Mouse (Mus musculus): ENCODE results near the gene Slc22a4. TPM values are rescaled to one million over a fixed set of nuclear protein-coding genes. Genes with fewer than 3 reads are reported as not detected.
A peak's percentile ranks its signal among the peaks of the same experiment; 100 is the strongest.
"Not testable (repeated sequence)": the region's sequence is repeated elsewhere in the genome, so short reads cannot be mapped to it uniquely, and the experiment has no call there.

The Slc22a4 gene
- polyA plus RNA-seq, 1 experiment from 2014 or later, result 7.2 TPM

DNA sequence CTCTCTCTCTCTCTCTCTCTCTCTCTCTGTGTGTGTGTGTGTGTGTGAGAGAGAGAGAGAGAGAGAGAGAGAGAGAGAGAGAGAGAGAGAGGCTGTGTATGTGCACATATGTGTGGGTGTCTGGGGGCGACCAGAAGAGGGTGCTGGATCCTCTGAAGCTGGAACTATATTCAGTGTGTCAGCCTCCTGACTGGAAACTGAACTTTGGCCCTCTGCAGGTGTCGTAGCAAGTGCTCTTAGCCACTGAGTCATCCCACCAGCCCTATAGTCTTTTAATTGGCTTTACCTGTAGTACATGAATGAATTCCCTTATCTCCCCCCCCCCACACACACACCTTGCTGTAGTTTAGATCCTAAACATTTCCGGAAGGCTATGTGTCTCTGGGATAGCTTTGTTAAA lies 5.0 kb upstream of the Slc22a4 start:
- not testable (repeated sequence) for H3K27ac ChIP-seq (ENCODE audit: low read depth, low read length); ATAC-seq; H3K9ac ChIP-seq (ENCODE audit: low read depth, low read length); H3K36me3 ChIP-seq (ENCODE audit: control insufficient read depth, insufficient read depth, low read length); H3K27me3 ChIP-seq (replicated peaks; ENCODE audit: control insufficient read depth, insufficient read depth, low read length); H3K4me1 ChIP-seq (ENCODE audit: control insufficient read depth, insufficient read depth, low read depth, low read length); H3K4me3 ChIP-seq (ENCODE audit: low read length); H3K4me2 ChIP-seq (ENCODE audit: low read length); H3K9me3 ChIP-seq (ENCODE audit: control insufficient read depth, low read length)
- 100% methylated on average over 1 of the region's 3 CpGs for WGBS

DNA sequence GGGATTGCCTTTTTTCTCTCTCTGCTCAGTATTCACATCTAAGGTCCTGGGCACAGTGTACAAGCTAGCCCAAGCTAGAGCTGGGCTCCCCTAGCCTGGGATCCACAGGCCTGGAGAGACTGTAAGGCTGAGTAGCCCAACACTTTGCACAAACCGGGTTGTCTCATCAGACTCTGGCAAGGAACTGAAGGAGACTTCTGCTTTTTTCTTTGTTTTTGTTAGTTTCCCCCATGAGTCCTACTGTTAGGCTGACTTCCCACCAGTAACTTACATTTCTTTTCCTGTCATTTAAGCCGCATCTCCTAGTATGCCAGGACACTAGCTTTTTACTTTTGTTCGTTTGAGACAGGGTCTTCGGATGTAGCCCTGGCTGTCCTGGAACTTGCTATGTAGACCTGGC lies 1.1 kb upstream of the Slc22a4 start:
- no peak overlapping the region for H3K27ac ChIP-seq (ENCODE audit: low read depth, low read length)
- no peaks in the 10 kb centered on the region for H3K9me3 ChIP-seq (ENCODE audit: control insufficient read depth, low read length)
- peak overlapping the region; percentile 96 for H3K4me2 ChIP-seq (ENCODE audit: low read length)
- peak; percentile 37; the same call in 1 of the 2 replicates for ATAC-seq
- H3K4me3 ChIP-seq (ENCODE audit: low read length), result peak overlapping the region; percentile 59
- WGBS, result 72% methylated on average over 4 of the region's 4 CpGs
- H3K36me3 ChIP-seq (ENCODE audit: control insufficient read depth, insufficient read depth, low read length), result no peaks in the 10 kb centered on the region
- peaks cover 12% of the 10 kb centered on the region for H3K4me1 ChIP-seq (ENCODE audit: control insufficient read depth, insufficient read depth, low read depth, low read length)
- peak overlapping the region; percentile 83; the same call in 1 of the 2 replicates for H3K9ac ChIP-seq (ENCODE audit: low read depth, low read length)
- H3K27me3 ChIP-seq (replicated peaks; ENCODE audit: control insufficient read depth, insufficient read depth, low read length), result no peaks in the 10 kb centered on the region

DNA sequence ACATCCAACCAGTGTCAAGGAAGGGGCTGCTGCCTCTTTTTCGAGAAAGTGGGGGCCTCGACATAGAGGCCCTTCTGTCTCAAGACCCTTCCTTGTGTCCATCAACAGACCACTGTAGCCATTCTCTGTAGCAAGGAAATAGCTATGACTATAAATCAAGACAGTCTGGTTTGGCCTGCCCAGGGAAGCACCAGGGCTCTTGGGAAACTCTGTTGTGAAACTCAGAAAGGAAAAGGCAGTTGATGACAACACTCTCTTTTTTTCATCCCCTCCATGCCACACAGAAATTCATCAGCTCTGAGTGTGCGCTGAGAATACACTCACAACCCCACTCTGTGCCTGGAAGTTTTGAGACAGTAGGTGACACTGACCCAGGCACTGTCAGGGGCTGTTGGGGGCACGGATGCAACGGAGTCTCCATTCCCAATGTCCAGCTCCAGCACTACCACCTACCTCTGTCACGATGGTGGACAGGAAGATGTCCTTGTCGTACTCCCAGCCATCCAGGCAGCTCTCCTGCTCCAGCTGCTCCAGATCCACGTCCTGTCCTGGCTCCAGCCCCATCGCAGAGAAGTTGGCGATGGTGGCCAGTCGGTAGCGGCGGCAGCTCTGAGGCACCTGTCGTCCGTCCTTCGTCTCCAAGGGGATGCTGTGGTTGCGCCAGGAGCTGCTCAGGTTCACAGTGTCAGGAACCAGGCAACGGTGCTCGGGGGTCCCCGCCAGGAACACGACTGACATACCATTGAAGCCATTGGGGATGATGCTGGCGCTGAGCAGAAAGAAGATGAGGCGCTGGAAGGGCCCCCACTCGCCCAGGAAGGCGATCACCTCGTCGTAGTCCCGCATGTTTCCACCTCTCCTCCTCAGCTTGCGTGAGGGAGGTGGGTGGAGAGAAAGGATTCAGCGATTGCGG lies 503 bp downstream of the Slc22a4 start:
- H3K27me3 ChIP-seq (replicated peaks; ENCODE audit: control insufficient read depth, insufficient read depth, low read length), result no peaks in the 10 kb centered on the region
- peak overlapping the region; percentile 83 for H3K9ac ChIP-seq (ENCODE audit: low read depth, low read length)
- H3K4me3 ChIP-seq (ENCODE audit: low read length), result peak overlapping the region; percentile 59
- 20% methylated on average over 28 of the region's 31 CpGs for WGBS
- no peaks in the 10 kb centered on the region for H3K9me3 ChIP-seq (ENCODE audit: control insufficient read depth, low read length)
- H3K27ac ChIP-seq (ENCODE audit: low read depth, low read length), result peak overlapping the region; percentile 31; the same call in 1 of the 2 replicates
- no peaks in the 10 kb centered on the region for H3K36me3 ChIP-seq (ENCODE audit: control insufficient read depth, insufficient read depth, low read length)
- peak overlapping the region; percentile 96 for H3K4me2 ChIP-seq (ENCODE audit: low read length)
- ATAC-seq, result peak; percentile 57
- peaks cover 12% of the 10 kb centered on the region for H3K4me1 ChIP-seq (ENCODE audit: control insufficient read depth, insufficient read depth, low read depth, low read length)

DNA sequence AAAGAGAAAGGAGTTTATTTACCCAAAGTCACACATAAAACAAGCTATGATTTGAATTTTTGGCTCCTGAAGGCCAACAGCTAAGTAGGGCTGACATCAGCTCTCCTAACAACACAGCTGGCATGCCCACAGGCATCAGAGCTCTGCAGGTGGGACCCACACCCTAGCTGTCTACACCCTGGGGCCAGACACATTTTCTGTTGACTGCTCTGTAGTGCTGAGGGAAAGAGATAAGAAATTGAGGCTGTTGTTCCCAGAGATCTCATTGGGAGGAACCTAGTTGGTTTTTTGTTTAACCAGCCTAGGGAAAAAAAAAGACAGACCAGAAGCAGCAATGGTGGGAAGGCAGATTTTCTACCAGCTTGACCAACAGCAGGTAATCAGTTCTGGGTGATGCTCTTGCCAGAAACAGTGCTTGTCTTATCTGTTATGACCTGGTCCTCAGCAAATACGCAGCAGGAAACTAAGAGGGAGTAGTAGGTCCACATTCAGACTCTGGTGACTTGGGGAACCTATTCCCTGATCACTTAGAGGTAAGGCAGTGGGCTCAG lies 1.3 kb downstream of the Slc22a4 start:
- Histone ChIP-seq H3K4me1 (ENCODE audit: control insufficient read depth, insufficient read depth, low read depth, low read length) (peaks cover 12% of the 10 kb centered on the region), H3K4me3 (ENCODE audit: low read length) (no peak overlapping the region), H3K27ac (ENCODE audit: low read depth, low read length) (no peak overlapping the region), H3K36me3 (ENCODE audit: control insufficient read depth, insufficient read depth, low read length) (no peaks in the 10 kb centered on the region), H3K9me3 (ENCODE audit: control insufficient read depth, low read length) (no peaks in the 10 kb centered on the region), H3K27me3 (replicated peaks; ENCODE audit: control insufficient read depth, insufficient read depth, low read length) (no peaks in the 10 kb centered on the region), H3K9ac (ENCODE audit: low read depth, low read length) (no peak overlapping the region; the same call in 1 of the 2 replicates), H3K4me2 (ENCODE audit: low read length) (peak overlapping the region; percentile 96)
- 78% methylated on average over 1 of the region's 1 CpGs for WGBS
- ATAC-seq, result no peak

DNA sequence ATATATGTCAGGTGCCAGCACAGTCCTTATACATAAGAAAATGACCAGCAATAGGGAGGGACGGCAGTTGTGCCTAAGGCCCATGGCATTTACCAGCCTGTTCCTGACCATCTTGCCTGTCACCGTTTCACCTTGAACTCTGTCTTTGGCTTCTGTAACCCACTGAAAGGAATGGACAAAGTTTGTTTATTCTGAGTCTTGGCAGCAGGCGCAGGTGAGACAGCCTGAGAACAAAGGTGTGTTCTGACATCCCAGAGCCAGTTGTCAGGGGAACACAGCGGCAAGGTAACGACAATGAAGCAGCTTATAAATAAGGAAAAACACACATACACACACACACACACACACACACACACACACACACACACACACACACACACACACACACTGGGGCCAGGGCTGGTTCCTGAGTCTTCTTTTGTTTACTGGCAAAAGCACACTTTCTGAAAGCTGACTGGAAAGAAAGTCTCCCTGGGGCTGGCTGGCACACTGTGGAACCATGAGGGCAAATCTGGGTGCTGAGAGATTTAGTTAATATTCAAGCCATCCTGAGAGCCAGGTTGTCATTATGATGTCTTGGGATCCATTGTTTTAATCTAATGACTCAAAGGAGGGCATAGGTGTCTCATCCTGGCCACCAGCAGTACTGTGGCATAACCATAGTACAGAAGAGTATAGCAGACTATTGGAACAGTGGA lies 6.3 kb downstream of the Slc22a4 start:
- Histone ChIP-seq H3K27me3 (replicated peaks; ENCODE audit: control insufficient read depth, insufficient read depth, low read length) (no peaks in the 10 kb centered on the region), H3K4me2 (ENCODE audit: low read length) (no peak overlapping the region), H3K9ac (ENCODE audit: low read depth, low read length) (no peak overlapping the region), H3K4me1 (ENCODE audit: control insufficient read depth, insufficient read depth, low read depth, low read length) (peaks cover under 1% of the 10 kb centered on the region; the same call in 1 of the 2 replicates), H3K9me3 (ENCODE audit: control insufficient read depth, low read length) (no peaks in the 10 kb centered on the region), H3K4me3 (ENCODE audit: low read length) (no peak overlapping the region), H3K27ac (ENCODE audit: low read depth, low read length) (no peak overlapping the region), H3K36me3 (ENCODE audit: control insufficient read depth, insufficient read depth, low read length) (no peaks in the 10 kb centered on the region)
- ATAC-seq, result no peak
- WGBS, result 81% methylated on average over 5 of the region's 5 CpGs

DNA sequence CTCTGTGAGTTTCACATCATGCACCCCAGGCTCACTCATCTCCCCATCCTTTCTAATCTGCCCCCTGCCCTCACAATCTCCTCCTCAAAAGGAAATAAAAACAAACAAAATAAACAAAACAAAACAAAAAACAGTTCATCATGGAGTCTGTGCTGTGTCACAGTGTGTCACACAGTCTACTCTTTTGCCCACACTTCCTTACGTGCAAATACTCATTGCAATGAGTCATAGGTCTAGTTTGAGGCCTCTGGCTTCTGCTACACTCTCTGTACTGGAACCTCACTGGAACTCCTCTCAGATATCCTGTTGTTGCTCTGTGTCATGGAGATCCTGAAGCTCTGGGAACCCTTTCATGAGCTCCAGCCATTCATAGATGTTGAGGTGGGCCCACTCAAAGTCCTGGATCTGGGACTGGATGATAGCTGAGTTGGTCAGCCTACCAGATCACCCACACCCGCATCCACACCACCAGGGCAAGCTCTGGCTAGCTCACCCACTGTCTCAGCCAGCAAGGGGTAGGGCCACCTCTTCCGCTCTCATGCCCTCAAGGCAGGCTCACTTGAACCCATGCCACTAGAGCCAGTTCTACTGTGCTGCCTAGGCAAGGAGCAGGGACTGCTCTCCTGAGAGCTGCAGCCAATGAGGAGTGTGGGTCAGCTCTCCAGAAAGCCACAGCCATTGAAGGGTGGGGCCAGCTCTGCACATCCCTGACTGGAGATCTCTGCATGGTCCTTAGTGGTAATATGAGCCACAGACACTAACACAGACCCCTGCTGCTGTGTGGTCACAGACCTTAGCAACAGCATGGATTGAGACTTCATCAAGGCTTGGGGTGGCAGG lies 8.8 kb downstream of the Slc22a4 start:
- 81% methylated on average over 3 of the region's 3 CpGs for WGBS
- no peak for ATAC-seq
- Histone ChIP-seq H3K4me2 (ENCODE audit: low read length) (no peak overlapping the region), H3K27me3 (replicated peaks; ENCODE audit: control insufficient read depth, insufficient read depth, low read length) (no peaks in the 10 kb centered on the region), H3K27ac (ENCODE audit: low read depth, low read length) (no peak overlapping the region), H3K9me3 (ENCODE audit: control insufficient read depth, low read length) (no peaks in the 10 kb centered on the region), H3K36me3 (ENCODE audit: control insufficient read depth, insufficient read depth, low read length) (no peaks in the 10 kb centered on the region), H3K4me3 (ENCODE audit: low read length) (no peak overlapping the region), H3K4me1 (ENCODE audit: control insufficient read depth, insufficient read depth, low read depth, low read length) (no peaks in the 10 kb centered on the region), H3K9ac (ENCODE audit: low read depth, low read length) (no peak overlapping the region)

DNA sequence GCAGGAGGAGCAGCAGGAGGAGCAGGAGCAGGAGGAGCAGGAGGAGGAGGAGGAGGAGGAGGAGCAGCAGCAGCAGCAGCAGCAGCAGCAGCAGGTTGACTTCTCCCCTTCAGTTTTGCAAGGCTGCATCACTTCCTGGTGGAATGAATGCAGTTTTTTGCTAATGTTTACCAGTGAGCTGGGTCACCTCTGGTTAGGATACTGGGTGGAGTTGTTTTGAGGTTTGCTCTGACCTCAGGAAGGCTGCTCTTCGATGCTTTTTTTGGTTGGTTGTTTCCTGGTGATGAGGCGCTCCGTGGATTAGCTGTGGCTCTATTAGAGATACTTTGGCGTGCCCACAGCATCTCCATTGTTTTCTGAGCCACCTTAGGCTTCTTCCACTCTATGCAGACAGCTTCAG lies 10.3 kb downstream of the Slc22a4 start:
- WGBS, result 78% methylated on average over 4 of the region's 4 CpGs
- no peaks in the 10 kb centered on the region for H3K4me1 ChIP-seq (ENCODE audit: control insufficient read depth, insufficient read depth, low read depth, low read length)
- H3K36me3 ChIP-seq (ENCODE audit: control insufficient read depth, insufficient read depth, low read length), result no peaks in the 10 kb centered on the region
- ATAC-seq, result no peak
- H3K27me3 ChIP-seq (replicated peaks; ENCODE audit: control insufficient read depth, insufficient read depth, low read length), result no peaks in the 10 kb centered on the region
- no peak overlapping the region for H3K27ac ChIP-seq (ENCODE audit: low read depth, low read length)
- H3K4me3 ChIP-seq (ENCODE audit: low read length), result no peak overlapping the region
- no peak overlapping the region for H3K4me2 ChIP-seq (ENCODE audit: low read length)
- H3K9me3 ChIP-seq (ENCODE audit: control insufficient read depth, low read length), result no peaks in the 10 kb centered on the region
- no peak overlapping the region for H3K9ac ChIP-seq (ENCODE audit: low read depth, low read length)

DNA sequence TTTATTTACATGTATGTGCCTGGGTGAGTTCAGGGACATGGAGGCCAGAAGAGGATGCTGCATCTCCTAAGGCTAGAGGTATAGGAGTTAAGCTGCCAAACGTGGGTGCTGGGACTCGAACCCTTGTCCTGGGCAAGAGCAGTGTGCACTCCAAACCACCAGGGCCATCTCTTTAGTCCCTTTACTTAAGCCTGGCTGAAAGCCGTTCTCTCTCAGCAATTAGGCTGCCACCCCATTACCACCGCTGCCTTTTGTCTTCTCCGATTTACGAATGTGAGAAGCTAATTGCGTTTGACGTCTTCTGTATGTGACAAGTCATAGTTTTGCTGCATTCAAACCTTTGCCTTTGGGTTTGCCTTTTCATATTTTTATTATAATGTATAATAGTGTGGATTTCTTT lies 11.8 kb downstream of the Slc22a4 start:
- Histone ChIP-seq H3K27ac (ENCODE audit: low read depth, low read length) (no peak overlapping the region), H3K4me3 (ENCODE audit: low read length) (no peak overlapping the region), H3K4me2 (ENCODE audit: low read length) (no peak overlapping the region), H3K4me1 (ENCODE audit: control insufficient read depth, insufficient read depth, low read depth, low read length) (no peaks in the 10 kb centered on the region), H3K36me3 (ENCODE audit: control insufficient read depth, insufficient read depth, low read length) (no peaks in the 10 kb centered on the region), H3K9me3 (ENCODE audit: control insufficient read depth, low read length) (no peaks in the 10 kb centered on the region), H3K9ac (ENCODE audit: low read depth, low read length) (no peak overlapping the region), H3K27me3 (replicated peaks; ENCODE audit: control insufficient read depth, insufficient read depth, low read length) (no peaks in the 10 kb centered on the region)
- 61% methylated on average over 8 of the region's 8 CpGs for WGBS
- no peak for ATAC-seq
